Mouse (Mus musculus): ENCODE measurements around the gene Ell3. TPM values are rescaled to one million over a fixed set of nuclear protein-coding genes. Genes with fewer than 3 reads are reported as not detected.

Ell3 gene
- polyA plus RNA-seq, 1 experiment from 2014 or later = 5.0 TPM

DNA sequence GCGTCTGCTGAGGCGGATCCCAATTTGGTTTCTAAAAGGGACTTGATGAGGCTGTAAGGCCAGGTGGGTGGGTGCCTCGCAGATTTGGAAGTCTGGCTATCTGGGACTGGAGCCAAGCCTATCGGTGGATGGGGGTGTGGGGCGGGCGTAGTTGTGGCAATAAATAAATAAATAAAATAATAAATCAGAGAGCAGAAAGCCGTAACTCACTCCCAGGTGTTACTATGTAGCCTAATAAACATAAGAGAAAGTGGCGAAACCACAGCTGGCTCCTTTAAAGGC, 1.1 kb downstream of the Ell3 start:
- DNase-seq (ENCODE audit: extremely low spot score, low spot score) = no peak
- Histone ChIP-seq H3K4me3 (peak overlapping the region; percentile 49), H3K27ac (no peak overlapping the region), H3K4me1 (peaks cover 25% of the 10 kb centered on the region), H3K9me3 (no peaks in the 10 kb centered on the region), H3K36me3 (replicated peaks) (peaks cover 21% of the 10 kb centered on the region), H3K27me3 (ENCODE audit: poor library complexity, severe bottlenecking) (peaks cover 29% of the 10 kb centered on the region)
- WGBS = 20% methylated on average over 8 of the region's 8 CpGs

GRCm38 (mm10) chr2:121442259-121443067, 1.6 kb downstream of the Ell3 start:
- DNase-seq (ENCODE audit: extremely low spot score, low spot score) = peak; percentile 61
- Histone ChIP-seq H3K4me1 (peaks cover 20% of the 10 kb centered on the region), H3K27ac (0 out of 2 replicates have a peak overlapping the region, but pooled peaks have one; percentile 6), H3K4me3 (peak overlapping the region; percentile 49), H3K27me3 (ENCODE audit: poor library complexity, severe bottlenecking) (peaks cover 29% of the 10 kb centered on the region), H3K9me3 (no peaks in the 10 kb centered on the region), H3K36me3 (replicated peaks) (peaks cover 27% of the 10 kb centered on the region)
- 2% methylated on average over 30 of the region's 30 CpGs for WGBS

- Histone ChIP-seq H3K9me3 (no peaks in the 10 kb centered on the region), H3K36me3 (replicated peaks) (peaks cover 34% of the 10 kb centered on the region), H3K27me3 (ENCODE audit: poor library complexity, severe bottlenecking) (peaks cover 29% of the 10 kb centered on the region), H3K4me3 (peak overlapping the region; percentile 49), H3K4me1 (peaks cover 20% of the 10 kb centered on the region), H3K27ac (no peak overlapping the region)
- 6% methylated on average over 11 of the region's 11 CpGs for WGBS
- no peak for DNase-seq (ENCODE audit: extremely low spot score, low spot score)
Measured at GRCm38 (mm10) chr2:121441800-121442199, 2.3 kb downstream of the Ell3 start.

GRCm38 (mm10) chr2:121440834-121441605, 3.1 kb downstream of the Ell3 start:
- H3K36me3 ChIP-seq (replicated peaks) = peaks cover 40% of the 10 kb centered on the region
- WGBS = 59% methylated on average over 5 of the region's 5 CpGs
- no peaks in the 10 kb centered on the region for H3K9me3 ChIP-seq
- H3K4me3 ChIP-seq = no peak overlapping the region
- H3K27ac ChIP-seq = no peak overlapping the region
- no peak for DNase-seq (ENCODE audit: extremely low spot score, low spot score)
- H3K4me1 ChIP-seq = peaks cover 20% of the 10 kb centered on the region
- H3K27me3 ChIP-seq (ENCODE audit: poor library complexity, severe bottlenecking) = peaks cover 29% of the 10 kb centered on the region

DNA sequence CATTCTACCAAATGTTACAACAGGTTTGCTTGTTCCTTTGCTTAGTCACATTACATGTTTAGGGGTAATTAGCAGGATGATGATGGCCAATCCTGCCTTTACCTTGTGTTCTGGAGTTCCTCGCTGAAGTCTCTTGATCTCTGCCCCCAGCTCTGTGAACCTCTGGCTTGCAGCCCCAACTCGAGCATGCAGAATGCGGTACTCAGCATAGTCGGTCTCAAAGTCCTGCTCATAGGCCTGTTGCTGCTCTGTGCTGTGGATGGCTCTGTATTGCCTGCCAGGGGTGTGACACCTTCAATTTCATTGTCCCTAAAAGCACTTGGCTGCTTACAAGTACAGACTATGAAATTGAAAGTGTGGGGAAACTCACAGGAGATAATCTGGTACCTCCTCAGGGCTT, 4.3 kb downstream of the Ell3 start:
- Histone ChIP-seq H3K4me1 (peaks cover 20% of the 10 kb centered on the region), H3K27me3 (ENCODE audit: poor library complexity, severe bottlenecking) (peaks cover 29% of the 10 kb centered on the region), H3K9me3 (no peaks in the 10 kb centered on the region), H3K27ac (no peak overlapping the region), H3K36me3 (replicated peaks) (peaks cover 53% of the 10 kb centered on the region), H3K4me3 (no peak overlapping the region)
- WGBS = 86% methylated on average over 4 of the region's 4 CpGs
- DNase-seq (ENCODE audit: extremely low spot score, low spot score) = no peak

DNA sequence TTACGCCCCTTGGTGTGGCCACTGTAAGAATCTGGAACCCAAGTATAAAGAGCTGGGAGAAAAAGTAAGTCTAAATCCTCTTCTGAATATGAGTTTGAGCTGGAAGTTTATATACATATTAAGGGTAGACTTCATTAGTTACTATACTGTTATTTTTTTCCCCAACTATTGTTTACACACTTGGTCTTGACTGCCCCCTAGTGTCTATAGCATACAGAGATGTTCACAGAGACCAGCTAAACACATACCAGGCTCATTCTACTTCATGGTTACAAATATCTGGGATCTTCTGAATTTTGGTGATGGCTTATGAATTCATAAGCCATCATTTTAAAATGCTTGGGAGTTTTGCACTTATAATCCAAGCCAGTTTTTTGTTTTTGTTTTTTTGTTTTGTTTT, 9.2 kb downstream of the Ell3 start:
- Histone ChIP-seq H3K36me3 (replicated peaks) (peaks cover 99% of the 10 kb centered on the region), H3K4me3 (no peak overlapping the region), H3K4me1 (no peaks in the 10 kb centered on the region), H3K27me3 (ENCODE audit: poor library complexity, severe bottlenecking) (no peaks in the 10 kb centered on the region), H3K27ac (no peak overlapping the region), H3K9me3 (no peaks in the 10 kb centered on the region)
- no peak for DNase-seq (ENCODE audit: extremely low spot score, low spot score)
- WGBS = 95% methylated on average over 1 of the region's 1 CpGs

GRCm38 (mm10) chr2:121425890-121426289, 18.2 kb downstream of the Ell3 start:
- Histone ChIP-seq H3K27me3 (ENCODE audit: poor library complexity, severe bottlenecking) (no peaks in the 10 kb centered on the region), H3K4me3 (no peak overlapping the region), H3K9me3 (no peaks in the 10 kb centered on the region), H3K36me3 (replicated peaks) (peaks cover 99% of the 10 kb centered on the region), H3K27ac (no peak overlapping the region), H3K4me1 (no peaks in the 10 kb centered on the region)
- 95% methylated on average over 2 of the region's 2 CpGs for WGBS
- DNase-seq (ENCODE audit: extremely low spot score, low spot score) = no peak

DNA sequence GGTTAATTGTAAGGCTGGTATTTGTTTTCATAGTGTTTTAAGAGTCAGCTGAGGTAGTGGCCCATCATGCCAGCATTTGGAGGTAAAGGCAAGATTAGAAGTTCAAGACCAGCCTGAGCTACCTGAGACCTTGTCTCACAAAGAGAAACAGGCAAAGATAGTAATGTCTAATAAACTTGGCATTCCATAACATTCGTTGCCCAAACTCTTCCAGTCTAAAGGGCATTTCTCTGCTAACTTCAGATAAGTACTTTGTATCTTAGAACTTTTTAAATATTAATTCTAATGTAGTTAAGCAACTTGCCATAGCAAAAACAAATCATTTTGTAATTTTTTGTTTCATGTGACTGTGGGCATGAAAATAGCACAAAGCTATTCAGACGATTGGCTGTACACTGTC, 20.9 kb downstream of the Ell3 start:
- no peaks in the 10 kb centered on the region for H3K4me1 ChIP-seq
- H3K36me3 ChIP-seq (replicated peaks) = peaks cover 97% of the 10 kb centered on the region
- DNase-seq (ENCODE audit: extremely low spot score, low spot score) = no peak
- no peak overlapping the region for H3K4me3 ChIP-seq
- H3K27me3 ChIP-seq (ENCODE audit: poor library complexity, severe bottlenecking) = no peaks in the 10 kb centered on the region
- H3K27ac ChIP-seq = no peak overlapping the region
- 91% methylated on average over 2 of the region's 2 CpGs for WGBS
- no peaks in the 10 kb centered on the region for H3K9me3 ChIP-seq

- H3K36me3 ChIP-seq (replicated peaks) = peaks cover 81% of the 10 kb centered on the region
- peaks cover 24% of the 10 kb centered on the region for H3K4me1 ChIP-seq
- no peaks in the 10 kb centered on the region for H3K9me3 ChIP-seq
- no peak overlapping the region for H3K4me3 ChIP-seq
- H3K27ac ChIP-seq = no peak overlapping the region
- no peaks in the 10 kb centered on the region for H3K27me3 ChIP-seq (ENCODE audit: poor library complexity, severe bottlenecking)
- no peak for DNase-seq (ENCODE audit: extremely low spot score, low spot score)
- WGBS = 92% methylated on average over 3 of the region's 3 CpGs
Measured at GRCm38 (mm10) chr2:121418476-121418875, 25.6 kb downstream of the Ell3 start.

DNA sequence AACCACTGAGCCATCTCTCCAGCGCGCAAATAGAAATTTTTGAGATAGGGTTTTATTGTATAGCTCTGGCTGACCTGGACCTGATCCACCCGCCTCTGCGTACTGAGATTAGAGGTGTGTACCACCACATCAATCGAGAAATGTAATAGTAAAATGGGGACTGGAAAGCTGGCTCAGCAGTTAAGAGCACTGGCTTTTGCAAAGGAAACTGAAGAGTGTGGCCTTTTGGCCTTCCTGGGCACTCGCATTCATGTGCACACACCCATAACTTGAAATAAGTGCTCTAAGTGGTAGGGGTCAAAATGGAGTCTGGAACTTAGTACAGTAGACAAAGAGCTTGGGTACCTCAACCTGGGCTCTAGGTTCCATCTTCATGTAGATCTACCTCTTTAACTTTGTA, 27.7 kb downstream of the Ell3 start:
- no peak for DNase-seq (ENCODE audit: extremely low spot score, low spot score)
- WGBS = 94% methylated on average over 6 of the region's 6 CpGs
- Histone ChIP-seq H3K9me3 (no peaks in the 10 kb centered on the region), H3K27ac (no peak overlapping the region), H3K4me3 (peak overlapping the region; percentile 79; the same call in 1 of the 2 replicates), H3K4me1 (peaks cover 36% of the 10 kb centered on the region), H3K27me3 (ENCODE audit: poor library complexity, severe bottlenecking) (no peaks in the 10 kb centered on the region), H3K36me3 (replicated peaks) (peaks cover 60% of the 10 kb centered on the region)

GRCm38 (mm10) chr2:121415591-121415990, 28.5 kb downstream of the Ell3 start:
- peak overlapping the region; percentile 79 for H3K4me3 ChIP-seq
- no peaks in the 10 kb centered on the region for H3K27me3 ChIP-seq (ENCODE audit: poor library complexity, severe bottlenecking)
- H3K27ac ChIP-seq = no peak overlapping the region
- DNase-seq (ENCODE audit: extremely low spot score, low spot score) = no peak
- H3K36me3 ChIP-seq (replicated peaks) = peaks cover 52% of the 10 kb centered on the region
- 93% methylated on average over 3 of the region's 3 CpGs for WGBS
- H3K4me1 ChIP-seq = peaks cover 36% of the 10 kb centered on the region
- no peaks in the 10 kb centered on the region for H3K9me3 ChIP-seq

DNA sequence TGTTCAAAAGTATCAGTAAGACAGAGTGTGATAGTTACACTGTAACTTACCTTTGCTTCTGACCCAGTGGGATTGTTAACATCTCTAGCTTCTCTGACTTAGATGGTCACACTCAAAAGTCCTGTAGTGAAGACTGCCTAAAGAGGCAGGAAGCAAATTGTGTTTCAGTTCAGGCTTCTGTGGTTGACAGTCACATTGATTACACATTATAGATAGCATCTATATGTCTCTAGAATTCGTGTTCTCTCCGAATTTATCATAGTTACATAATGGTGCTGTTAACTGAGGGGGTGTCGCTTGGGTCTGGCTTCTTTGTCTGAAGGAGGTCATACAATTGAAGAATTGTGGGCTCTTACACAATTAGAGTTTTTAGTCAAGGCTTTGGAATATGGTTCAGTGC, 29.0 kb downstream of the Ell3 start:
- peak overlapping the region; percentile 79 for H3K4me3 ChIP-seq
- no peaks in the 10 kb centered on the region for H3K9me3 ChIP-seq
- WGBS = 76% methylated on average over 3 of the region's 3 CpGs
- no peaks in the 10 kb centered on the region for H3K27me3 ChIP-seq (ENCODE audit: poor library complexity, severe bottlenecking)
- no peak for DNase-seq (ENCODE audit: extremely low spot score, low spot score)
- H3K27ac ChIP-seq = no peak overlapping the region
- peaks cover 36% of the 10 kb centered on the region for H3K4me1 ChIP-seq
- peaks cover 48% of the 10 kb centered on the region for H3K36me3 ChIP-seq (replicated peaks)

- Histone ChIP-seq H3K27me3 (ENCODE audit: poor library complexity, severe bottlenecking) (no peaks in the 10 kb centered on the region), H3K4me1 (peaks cover 36% of the 10 kb centered on the region), H3K36me3 (replicated peaks) (peaks cover 41% of the 10 kb centered on the region), H3K9me3 (no peaks in the 10 kb centered on the region), H3K27ac (peak overlapping the region; percentile 97), H3K4me3 (peak overlapping the region; percentile 79)
- no peak for DNase-seq (ENCODE audit: extremely low spot score, low spot score)
- WGBS = under 1% methylated on average over 32 of the region's 32 CpGs
Measured at GRCm38 (mm10) chr2:121414139-121414685, 29.9 kb downstream of the Ell3 start.

Data from forebrain, embryonic 10.5 days (tissue).